Mouse (Mus musculus) midbrain, embryonic 16.5 days (tissue): Measurements from ENCODE around the gene Veph1. TPM values are rescaled to one million over a fixed set of nuclear protein-coding genes. Genes with fewer than 3 reads are reported as not detected.

ENCODE experiments used
- ATAC-seq: fragments of 200-750 bp; cut with Nextera tagmentation; 2 replicates; pipeline ENCODE4 v1.8.0; 2017; ENCODE audit warnings: moderate TSS enrichment
- H3K27ac ChIP-seq: fragments of 300-500 bp; sonication (generic); 2 replicates; pipeline ENCODE4 v1.5.1; 2014; ENCODE audit warnings: mild to moderate bottlenecking, low read length, mixed read lengths
- H3K27me3 ChIP-seq: fragments of 300-500 bp; sonication (generic); 2 replicates; pipeline ENCODE4 v1.6.1; 2014; ENCODE audit warnings: low read depth, low read length, mixed read lengths; ENCODE audit not compliant: control insufficient read depth, insufficient read depth
- H3K36me3 ChIP-seq: fragments of 300-500 bp; sonication (generic); 2 replicates; pipeline ENCODE4 v1.6.1; 2014; ENCODE audit warnings: mild to moderate bottlenecking, low read length, moderate library complexity, mixed read lengths; ENCODE audit not compliant: control insufficient read depth, insufficient read depth
- H3K4me1 ChIP-seq: fragments of 300-500 bp; sonication (generic); 2 replicates; pipeline ENCODE4 v1.6.1; 2014; ENCODE audit warnings: mild to moderate bottlenecking, low read length, mixed read lengths; ENCODE audit not compliant: control insufficient read depth, insufficient read depth
- H3K4me2 ChIP-seq: fragments of 300-500 bp; sonication (generic); 2 replicates; pipeline ENCODE4 v1.6.1; 2014; ENCODE audit warnings: mild to moderate bottlenecking, low read length, mixed read lengths
- H3K4me3 ChIP-seq: fragments of 300-500 bp; sonication (generic); 2 replicates; pipeline ENCODE4 v1.5.1; 2014; ENCODE audit warnings: low read depth, mild to moderate bottlenecking, low read length, moderate library complexity, mixed read lengths
- H3K9ac ChIP-seq: fragments of 300-500 bp; sonication (generic); 2 replicates; pipeline ENCODE4 v1.6.1; 2014; ENCODE audit warnings: low read depth, low read length, mixed read lengths
- H3K9me3 ChIP-seq: fragments of 300-500 bp; sonication (generic); replicated peaks from 2 replicates; pipeline ENCODE4 v1.6.1; 2014; ENCODE audit warnings: mild to moderate bottlenecking, low read length, mixed read lengths; ENCODE audit not compliant: control insufficient read depth, poor library complexity, severe bottlenecking
- WGBS: fragments of 180-500 bp; shearing (Covaris S2); extraction: QIAGEN DNeasy Blood & Tissue Kit; methylation state at CpG from one replicate; pipeline ENCODE4 v1.1.7; 2014; 5-methylcytosine and 5-hydroxymethylcytosine counted together
- polyA plus RNA-seq: library from polyadenylated mRNA; unstranded; fragments of >200 nt; fragmentation: Nextera tagmentation; extraction: Ambion mirVana; gene quantifications from 2 replicates; pipeline ENCODE4 v1.2.1, GENCODE M21; 2015

The Veph1 gene
- polyA plus RNA-seq, 1 experiment from 2014 or later = 5.7 TPM

DNA sequence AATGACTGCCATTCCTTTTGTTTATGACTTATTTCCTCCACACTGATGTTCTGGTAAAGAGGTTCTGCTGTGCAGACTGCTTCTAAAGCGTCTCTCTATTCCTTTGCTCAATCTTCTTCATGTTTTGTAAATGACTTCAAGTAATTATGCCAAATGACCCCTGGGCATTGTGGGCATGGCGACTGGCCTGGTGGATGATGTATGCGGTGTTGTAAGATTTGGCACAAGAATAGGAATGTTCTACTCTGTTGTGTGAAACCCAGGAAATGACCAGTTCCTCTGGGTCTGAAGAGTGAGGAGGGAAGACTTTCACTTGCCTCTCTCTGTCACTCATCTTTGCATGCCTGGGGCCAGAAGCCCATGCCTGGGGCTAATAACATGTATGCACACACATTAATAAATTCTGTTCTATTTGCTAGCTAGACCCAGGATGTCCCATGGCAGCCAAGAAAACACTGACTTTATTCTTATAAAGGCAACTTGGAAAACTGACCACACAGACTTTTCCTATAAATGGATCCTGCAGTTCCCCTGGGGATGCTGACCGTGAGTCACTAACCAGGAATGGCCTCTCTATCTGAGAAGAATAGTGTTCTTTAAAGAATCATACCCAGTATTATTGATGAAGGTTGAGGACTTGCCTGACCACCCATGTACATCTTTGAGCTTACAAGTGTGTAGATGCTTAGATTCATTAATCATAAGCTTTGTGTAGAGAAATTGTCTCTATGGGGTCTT lies 87.6 kb downstream of the Veph1 start:
- Histone ChIP-seq H3K4me3 (no peak overlapping the region), H3K27ac (no peak overlapping the region), H3K9ac (no peak overlapping the region), H3K4me1 (no peaks in the 10 kb centered on the region), H3K27me3 (no peaks in the 10 kb centered on the region), H3K9me3 (no peaks in the 10 kb centered on the region), H3K36me3 (no peaks in the 10 kb centered on the region), H3K4me2 (no peak overlapping the region)
- ATAC-seq = no peak
- 78% methylated on average over 4 of the region's 4 CpGs for WGBS

DNA sequence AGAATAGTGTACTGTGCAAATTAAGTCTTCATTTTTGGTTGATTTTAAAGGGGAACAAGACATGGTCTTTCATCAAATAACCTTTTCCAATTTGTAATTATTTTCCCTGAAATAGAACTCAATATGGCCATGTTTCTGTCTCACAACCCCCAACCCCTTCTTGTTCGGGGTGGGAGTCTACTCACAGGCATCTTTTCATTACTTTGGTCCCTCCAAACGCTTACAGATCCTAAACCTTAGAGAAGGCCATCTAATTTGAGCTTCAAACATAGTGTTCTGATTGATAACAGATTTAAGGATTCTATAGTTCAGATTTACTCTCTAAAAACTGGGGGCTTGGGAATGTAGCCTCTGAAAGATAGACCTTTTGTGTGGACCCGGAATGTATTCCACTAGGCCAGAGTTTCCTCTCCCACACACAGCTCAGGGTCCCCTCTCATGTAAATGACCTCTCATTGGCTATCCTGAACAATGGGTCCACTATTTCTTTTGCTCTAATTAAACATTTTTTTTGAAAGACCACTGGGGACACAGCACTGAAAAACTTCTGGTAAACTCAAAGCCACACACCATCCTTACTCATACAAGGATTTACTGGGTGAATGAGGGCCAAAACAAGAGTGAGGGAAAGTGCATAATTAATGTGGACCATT lies 102.6 kb downstream of the Veph1 start:
- no peak overlapping the region for H3K4me2 ChIP-seq
- H3K9me3 ChIP-seq = no peaks in the 10 kb centered on the region
- no peaks in the 10 kb centered on the region for H3K4me1 ChIP-seq
- no peak overlapping the region for H3K4me3 ChIP-seq
- ATAC-seq = no peak
- H3K36me3 ChIP-seq = no peaks in the 10 kb centered on the region
- H3K9ac ChIP-seq = no peak overlapping the region
- H3K27me3 ChIP-seq = no peaks in the 10 kb centered on the region
- H3K27ac ChIP-seq = no peak overlapping the region
- WGBS = 52% methylated on average over 3 of the region's 3 CpGs

DNA sequence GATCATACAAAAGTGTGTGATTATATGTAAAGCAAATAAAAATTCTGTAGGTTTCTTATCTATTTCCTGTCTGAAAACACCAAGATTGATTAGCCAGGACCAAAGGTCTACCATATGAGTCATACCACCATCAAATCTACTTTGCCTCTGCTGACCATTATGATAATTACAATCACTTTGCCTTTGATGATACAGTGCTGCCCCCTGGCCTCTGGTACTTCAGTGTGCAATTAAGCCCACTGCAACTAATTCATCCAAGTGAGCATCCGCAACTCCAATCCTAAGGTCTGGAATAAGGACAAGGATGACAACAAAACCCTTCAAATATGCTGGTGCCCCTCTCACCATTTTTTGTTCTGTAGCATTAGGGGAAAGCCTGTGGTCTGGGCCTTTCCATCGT lies 117.0 kb downstream of the Veph1 start:
- Histone ChIP-seq H3K27ac (no peak overlapping the region), H3K4me3 (no peak overlapping the region), H3K4me1 (no peaks in the 10 kb centered on the region), H3K36me3 (no peaks in the 10 kb centered on the region), H3K27me3 (no peaks in the 10 kb centered on the region), H3K9me3 (no peaks in the 10 kb centered on the region), H3K9ac (no peak overlapping the region), H3K4me2 (no peak overlapping the region)
- 54% methylated on average over 2 of the region's 2 CpGs for WGBS
- ATAC-seq = no peak

DNA sequence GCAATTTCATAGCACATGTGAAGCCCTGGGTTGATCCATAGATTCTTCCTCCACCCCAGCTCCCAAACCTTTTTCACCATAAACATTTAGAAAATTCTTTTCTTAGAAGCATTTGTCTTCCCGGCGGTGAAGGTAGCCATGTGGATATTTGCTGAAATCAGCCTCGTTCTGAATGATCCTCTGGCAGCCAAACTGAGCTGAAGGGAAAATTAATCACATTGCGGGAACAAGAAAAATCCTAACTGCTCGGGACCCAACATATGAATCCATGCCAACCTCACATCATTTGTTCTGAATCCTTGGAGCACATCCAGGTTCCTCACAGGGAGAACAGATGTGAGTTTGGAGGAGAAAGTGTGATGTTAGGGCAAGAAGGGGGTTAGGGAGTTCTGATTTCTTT lies 123.7 kb downstream of the Veph1 start:
- Histone ChIP-seq H3K4me2 (no peak overlapping the region), H3K9ac (no peak overlapping the region), H3K27ac (no peak overlapping the region), H3K36me3 (no peaks in the 10 kb centered on the region), H3K4me3 (no peak overlapping the region), H3K4me1 (no peaks in the 10 kb centered on the region), H3K27me3 (no peaks in the 10 kb centered on the region), H3K9me3 (no peaks in the 10 kb centered on the region)
- no peak for ATAC-seq
- 75% methylated on average over 5 of the region's 5 CpGs for WGBS

DNA sequence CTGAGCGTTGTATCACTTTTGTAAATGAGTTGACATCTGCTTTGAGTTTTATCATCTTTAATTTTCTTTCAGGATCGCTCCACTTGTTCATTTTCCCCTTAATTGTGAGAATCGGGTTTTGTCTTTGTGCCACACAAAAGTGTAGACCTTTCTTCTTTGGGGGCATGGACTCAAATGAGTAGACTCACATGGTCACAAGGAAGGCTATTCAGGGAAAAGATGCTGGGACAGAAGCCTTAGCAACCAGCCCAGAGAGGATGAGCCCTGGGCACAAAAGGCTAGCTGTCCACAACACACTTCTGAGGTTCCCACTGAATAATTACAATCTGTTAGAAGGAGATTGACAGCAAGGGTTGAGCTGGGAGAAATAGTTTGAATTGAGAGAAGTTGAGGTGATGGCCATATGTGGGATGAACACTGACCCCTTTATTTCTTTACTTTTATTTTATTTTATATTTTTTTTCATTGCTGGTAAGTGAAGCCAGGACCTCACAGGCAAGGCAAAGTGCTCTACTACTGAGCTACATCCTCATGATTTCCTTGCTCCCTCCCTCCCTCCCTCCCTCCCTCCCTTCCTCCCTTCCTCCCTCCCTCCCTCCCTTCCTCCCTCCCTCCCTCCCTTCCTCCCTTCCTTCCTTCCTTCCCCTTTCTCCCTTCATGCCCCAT lies 126.6 kb downstream of the Veph1 start:
- H3K4me2 ChIP-seq = no peak overlapping the region
- H3K9ac ChIP-seq = no peak overlapping the region
- H3K27ac ChIP-seq = no peak overlapping the region
- WGBS = 34% methylated on average over 3 of the region's 3 CpGs
- no peaks in the 10 kb centered on the region for H3K36me3 ChIP-seq
- H3K9me3 ChIP-seq = no peaks in the 10 kb centered on the region
- H3K27me3 ChIP-seq = no peaks in the 10 kb centered on the region
- H3K4me3 ChIP-seq = no peak overlapping the region
- ATAC-seq = no peak
- no peaks in the 10 kb centered on the region for H3K4me1 ChIP-seq

DNA sequence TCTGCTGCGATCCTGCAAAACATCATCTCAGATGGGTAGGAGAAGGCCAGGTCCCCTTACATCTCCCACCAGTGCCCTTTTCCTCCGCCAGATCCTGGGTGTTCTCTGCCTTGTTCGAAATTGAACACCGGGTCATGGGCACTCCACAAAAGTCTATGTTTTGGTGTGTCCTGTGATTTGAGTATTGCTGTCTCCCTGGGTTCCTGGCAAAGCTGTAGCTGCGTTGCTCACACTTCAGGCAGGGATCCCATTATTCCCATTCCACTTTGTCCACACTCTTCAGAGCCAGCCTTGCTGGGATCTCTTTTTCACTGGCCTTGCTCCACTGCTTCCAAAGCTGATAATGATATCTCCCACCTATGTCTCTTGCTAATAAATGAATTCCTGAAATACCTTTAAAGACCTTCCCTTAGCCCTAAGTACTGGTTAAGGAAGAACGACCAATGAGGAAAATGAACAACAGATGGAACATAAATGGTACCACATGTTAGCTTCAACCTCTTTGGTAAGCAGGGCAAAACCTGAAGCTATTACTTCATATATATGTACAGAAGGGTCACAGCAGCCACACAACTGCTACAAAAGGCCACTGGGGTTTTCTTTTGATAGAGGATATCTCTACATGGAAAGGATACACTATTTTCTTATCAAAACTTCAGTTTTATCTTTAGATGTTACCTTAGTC lies 129.9 kb downstream of the Veph1 start:
- Histone ChIP-seq H3K27ac (no peak overlapping the region), H3K9ac (no peak overlapping the region), H3K4me2 (no peak overlapping the region), H3K4me3 (no peak overlapping the region), H3K27me3 (no peaks in the 10 kb centered on the region), H3K36me3 (no peaks in the 10 kb centered on the region), H3K4me1 (no peaks in the 10 kb centered on the region), H3K9me3 (no peaks in the 10 kb centered on the region)
- WGBS = 87% methylated on average over 6 of the region's 6 CpGs
- ATAC-seq = no peak

DNA sequence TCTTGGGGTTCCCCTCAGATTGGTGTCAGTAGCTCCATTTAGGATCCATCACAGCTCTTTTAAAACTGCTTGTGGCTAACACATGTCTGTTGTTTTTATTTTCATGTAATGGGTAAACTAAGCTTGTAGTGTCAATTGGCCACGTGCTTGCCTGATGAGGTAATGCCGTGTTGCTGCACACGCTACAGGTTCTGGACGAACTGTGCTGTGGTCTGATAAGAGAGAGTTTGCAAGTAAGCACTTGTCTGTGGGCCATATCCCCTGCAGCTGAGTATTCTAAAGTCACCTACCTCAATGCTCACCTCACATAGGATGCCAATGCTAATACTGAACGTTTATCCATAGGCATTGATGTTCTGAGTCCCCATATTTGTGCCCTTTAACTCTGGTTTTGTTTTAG lies 131.6 kb downstream of the Veph1 start:
- no peak for ATAC-seq
- Histone ChIP-seq H3K4me1 (no peaks in the 10 kb centered on the region), H3K4me3 (no peak overlapping the region)

DNA sequence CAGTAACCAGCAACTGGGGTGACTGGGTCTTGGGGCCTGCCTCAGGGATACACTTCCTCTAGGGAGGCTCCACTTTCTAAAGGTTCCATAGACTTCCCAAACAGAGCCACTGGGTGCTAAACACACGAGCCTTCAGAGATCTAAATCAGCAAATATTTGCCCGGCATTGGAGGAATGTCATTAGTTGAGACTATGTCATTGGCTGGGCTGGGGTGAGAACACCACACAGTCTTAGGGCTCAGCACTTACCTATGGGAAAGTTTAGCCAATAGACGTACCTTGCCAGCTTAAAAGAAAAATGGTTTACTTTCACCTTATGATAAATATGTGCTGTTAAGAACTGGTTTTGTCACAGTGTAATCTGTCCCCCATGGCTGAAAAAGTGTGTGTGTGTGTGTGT lies 132.1 kb downstream of the Veph1 start:
- no peak overlapping the region for H3K4me2 ChIP-seq
- no peak overlapping the region for H3K9ac ChIP-seq
- no peaks in the 10 kb centered on the region for H3K9me3 ChIP-seq
- H3K4me3 ChIP-seq = no peak overlapping the region
- no peak for ATAC-seq
- 84% methylated on average over 3 of the region's 3 CpGs for WGBS
- no peaks in the 10 kb centered on the region for H3K4me1 ChIP-seq
- no peaks in the 10 kb centered on the region for H3K27me3 ChIP-seq
- no peaks in the 10 kb centered on the region for H3K36me3 ChIP-seq
- no peak overlapping the region for H3K27ac ChIP-seq

More for the DNA sequence above, 131.6 kb downstream of the Veph1 start:
- H3K27ac ChIP-seq = no peak overlapping the region
- no peaks in the 10 kb centered on the region for H3K9me3 ChIP-seq
- whole genome bisulfite sequencing = 91% methylated on average over 5 of the region's 5 CpGs
- H3K4me2 ChIP-seq = no peak overlapping the region
- H3K36me3 ChIP-seq = no peaks in the 10 kb centered on the region
- H3K9ac ChIP-seq = no peak overlapping the region
- no peaks in the 10 kb centered on the region for H3K27me3 ChIP-seq

DNA sequence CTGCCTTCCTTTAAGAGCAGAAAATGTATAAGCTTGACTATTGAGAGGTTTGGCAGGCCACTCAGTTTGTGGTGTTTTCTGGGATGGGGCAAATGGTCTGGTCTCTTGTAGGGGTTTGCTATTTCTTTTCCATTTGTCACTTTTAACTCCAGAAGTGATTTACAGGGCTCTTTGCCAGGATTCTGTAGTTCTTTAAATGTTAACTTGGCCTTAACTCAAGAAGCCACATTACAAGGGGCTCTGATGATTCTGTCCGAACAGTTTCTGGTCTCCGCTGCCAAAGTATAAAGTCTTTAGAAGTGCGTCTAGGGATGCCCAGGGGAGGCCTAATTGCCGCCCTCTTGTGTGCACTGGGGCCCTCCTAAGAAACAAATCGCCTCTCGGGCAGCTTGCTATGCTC lies 134.0 kb downstream of the Veph1 start:
- H3K27me3 ChIP-seq = no peaks in the 10 kb centered on the region
- no peaks in the 10 kb centered on the region for H3K9me3 ChIP-seq
- H3K27ac ChIP-seq = no peak overlapping the region
- no peak overlapping the region for H3K9ac ChIP-seq
- 72% methylated on average over 6 of the region's 6 CpGs for WGBS
- no peak for ATAC-seq
- no peak overlapping the region for H3K4me3 ChIP-seq
- H3K4me1 ChIP-seq = no peaks in the 10 kb centered on the region
- no peaks in the 10 kb centered on the region for H3K36me3 ChIP-seq
- no peak overlapping the region for H3K4me2 ChIP-seq
